Mouse (Mus musculus) midbrain, postnatal 0 days (tissue): Measurements from ENCODE around the gene Ccdc50. TPM values are rescaled to one million over a fixed set of nuclear protein-coding genes. Genes with fewer than 3 reads are reported as not detected.
A peak's percentile ranks its signal among the peaks of the same experiment; 100 is the strongest.

Source experiments
- ATAC-seq: fragments of 200-750 bp; cut with Nextera tagmentation; 2 replicates; pipeline ENCODE4 v1.8.0; 2017; ENCODE audit warnings: moderate number of reproducible peaks, mild to moderate bottlenecking, moderate TSS enrichment, moderate library complexity; ENCODE audit not compliant: low FRiP score
- DNase-seq: peaks from one replicate; pipeline ENCODE4 v3.0.0-alpha.2; 2015; ENCODE audit warnings: low spot score
- H3K27ac ChIP-seq: fragments of 300-500 bp; sonication (generic); 2 replicates; pipeline ENCODE4 v1.5.1; 2014; ENCODE audit warnings: low read depth, mild to moderate bottlenecking, low read length, mixed read lengths
- H3K27me3 ChIP-seq: fragments of 300-500 bp; sonication (generic); 2 replicates; pipeline ENCODE4 v1.6.1; 2014; ENCODE audit warnings: low read length, control low read depth, mixed read lengths; ENCODE audit not compliant: insufficient read depth
- H3K36me3 ChIP-seq: fragments of 300-500 bp; sonication (generic); 2 replicates; pipeline ENCODE4 v1.6.1; 2014; ENCODE audit warnings: low read length, control low read depth, mixed read lengths; ENCODE audit not compliant: insufficient read depth
- H3K4me1 ChIP-seq: fragments of 300-500 bp; sonication (generic); 2 replicates; pipeline ENCODE4 v1.6.1; 2014; ENCODE audit warnings: mild to moderate bottlenecking, control low read depth, antibody characterized with exemption, low read length, mixed read lengths; ENCODE audit not compliant: insufficient read depth
- H3K4me2 ChIP-seq: fragments of 300-500 bp; sonication (generic); 2 replicates; pipeline ENCODE4 v1.6.1; 2014; ENCODE audit warnings: low read depth, mild to moderate bottlenecking, low read length, mixed read lengths; ENCODE audit not compliant: poor library complexity, severe bottlenecking
- H3K4me3 ChIP-seq: fragments of 300-500 bp; sonication (generic); 2 replicates; pipeline ENCODE4 v1.5.1; 2014; ENCODE audit warnings: low read depth, mild to moderate bottlenecking, low read length, moderate library complexity
- H3K9ac ChIP-seq: fragments of 300-500 bp; sonication (generic); replicated peaks from 2 replicates; pipeline ENCODE4 v1.6.1; 2014; ENCODE audit warnings: mild to moderate bottlenecking, low read length, moderate library complexity, mixed read lengths; ENCODE audit not compliant: poor library complexity, severe bottlenecking
- H3K9me3 ChIP-seq: fragments of 300-500 bp; sonication (generic); 2 replicates; pipeline ENCODE4 v1.6.1; 2016; ENCODE audit warnings: low read length, control low read depth
- CTCF ChIP-seq: IDR thresholded peaks from 2 replicates; pipeline ENCODE4 v1.5.1; 2016; ENCODE audit warnings: antibody characterized with exemption, mild to moderate bottlenecking
- WGBS: fragments of 180-500 bp; shearing (Covaris S2); extraction: QIAGEN DNeasy Blood & Tissue Kit; methylation state at CpG from one replicate; pipeline ENCODE4 v1.1.7; 2014; 5-methylcytosine and 5-hydroxymethylcytosine counted together
- polyA plus RNA-seq: library from polyadenylated mRNA; unstranded; fragments of >200 nt; fragmentation: Nextera tagmentation; extraction: Ambion mirVana; gene quantifications from 2 replicates; pipeline ENCODE4 v1.2.1, GENCODE M21; 2015
- total RNA-seq: library from RNA; depleted of rRNA; stranded (reverse); fragments of >200 nt; gene quantifications from 2 replicates; pipeline ENCODE4 v1.2.3, GENCODE M21; 2014; rRNA removed

Ccdc50 gene
- total and polyA plus RNA-seq, 2 experiments from 2014 or later = 29.4 to 59.7 TPM

- H3K27me3 ChIP-seq = no peaks in the 10 kb centered on the region
- 71% methylated on average over 2 of the region's 2 CpGs for WGBS
- no peaks in the 10 kb centered on the region for H3K4me1 ChIP-seq
- DNase-seq (no peak), ATAC-seq (no peak)
- no peak overlapping the region for H3K4me3 ChIP-seq
- H3K4me2 ChIP-seq = no peak overlapping the region
- H3K9ac ChIP-seq = no peak overlapping the region
- H3K27ac ChIP-seq = no peak overlapping the region
- TF ChIP-seq CTCF = no peak
- H3K36me3 ChIP-seq = no peaks in the 10 kb centered on the region; the same call in 1 of the 2 replicates
- H3K9me3 ChIP-seq = no peaks in the 10 kb centered on the region
These were observed 65.2 kb downstream of the Ccdc50 start for GRCm38 (mm10) chr16:27453823-27454222.

GRCm38 (mm10) chr16:27457273-27457672, 68.6 kb downstream of the Ccdc50 start:
- no peak overlapping the region for H3K9ac ChIP-seq
- H3K27ac ChIP-seq = no peak overlapping the region
- peak; percentile 76 for DNase-seq
- no peak overlapping the region for H3K4me2 ChIP-seq
- H3K27me3 ChIP-seq = no peaks in the 10 kb centered on the region
- peak; percentile 99 for TF ChIP-seq CTCF
- no peak for ATAC-seq
- no peaks in the 10 kb centered on the region for H3K9me3 ChIP-seq
- no peaks in the 10 kb centered on the region for H3K4me1 ChIP-seq
- WGBS = 20% methylated on average over 4 of the region's 4 CpGs
- no peak overlapping the region for H3K4me3 ChIP-seq
- H3K36me3 ChIP-seq = no peaks in the 10 kb centered on the region

- DNase-seq = peak; percentile 77
- H3K36me3 ChIP-seq = no peaks in the 10 kb centered on the region
- WGBS = 26% methylated on average over 5 of the region's 5 CpGs
- H3K4me1 ChIP-seq = no peaks in the 10 kb centered on the region
- no peak overlapping the region for H3K27ac ChIP-seq
- no peak for ATAC-seq
- TF ChIP-seq CTCF = peak; percentile 94
- no peaks in the 10 kb centered on the region for H3K9me3 ChIP-seq
- no peak overlapping the region for H3K4me2 ChIP-seq
- no peak overlapping the region for H3K4me3 ChIP-seq
- H3K9ac ChIP-seq = no peak overlapping the region
- H3K27me3 ChIP-seq = no peaks in the 10 kb centered on the region
These were observed 80.1 kb downstream of the Ccdc50 start for GRCm38 (mm10) chr16:27468731-27469130.

GRCm38 (mm10) chr16:27471389-27471788, 82.7 kb downstream of the Ccdc50 start:
- no peaks in the 10 kb centered on the region for H3K4me1 ChIP-seq
- ATAC-seq (no peak), DNase-seq (no peak)
- no peaks in the 10 kb centered on the region for H3K36me3 ChIP-seq
- H3K4me2 ChIP-seq = no peak overlapping the region
- H3K27ac ChIP-seq = no peak overlapping the region
- TF ChIP-seq CTCF = no peak
- no peak overlapping the region for H3K9ac ChIP-seq
- no peaks in the 10 kb centered on the region for H3K9me3 ChIP-seq
- no peaks in the 10 kb centered on the region for H3K27me3 ChIP-seq
- 65% methylated on average over 6 of the region's 6 CpGs for WGBS
- no peak overlapping the region for H3K4me3 ChIP-seq

- DNase-seq (peak; percentile 80), ATAC-seq (no peak)
- H3K27ac ChIP-seq = no peak overlapping the region
- no peak overlapping the region for H3K9ac ChIP-seq
- no peaks in the 10 kb centered on the region for H3K27me3 ChIP-seq
- no peak overlapping the region for H3K4me2 ChIP-seq
- WGBS = 28% methylated on average over 1 of the region's 1 CpGs
- no peaks in the 10 kb centered on the region for H3K9me3 ChIP-seq
- H3K36me3 ChIP-seq = no peaks in the 10 kb centered on the region
- no peak for TF ChIP-seq CTCF
- no peaks in the 10 kb centered on the region for H3K4me1 ChIP-seq
- H3K4me3 ChIP-seq = no peak overlapping the region
These were observed 95.2 kb downstream of the Ccdc50 start for GRCm38 (mm10) chr16:27483834-27484233.

Other genes starting within 250 kb of the Ccdc50 start
- not detected in 2 replicates for gene Ostn, start 81.4 kb upstream of the Ccdc50 start, total RNA-seq
- not detected in 2 replicates for gene Ostn, start 81.4 kb upstream of the Ccdc50 start, polyA plus RNA-seq
- gene Uts2b, start 18.6 kb upstream of the Ccdc50 start, total RNA-seq = 0.33 and 1.5 TPM in 2 replicates
- gene Uts2b, start 18.6 kb upstream of the Ccdc50 start, polyA plus RNA-seq = 0.21 TPM in 1 of 2 replicates, not detected in the other